Mouse (Mus musculus) kidney, postnatal 4 days (tissue): ENCODE measurements around the gene Zyg11b.

ENCODE experiments used
- DNase-seq, 2 experiments: peaks; one replicate each; pipeline ENCODE4 v3.0.0; 2021; ENCODE audit warnings: mixed read lengths in 2 of 2

The Zyg11b gene

DNA sequence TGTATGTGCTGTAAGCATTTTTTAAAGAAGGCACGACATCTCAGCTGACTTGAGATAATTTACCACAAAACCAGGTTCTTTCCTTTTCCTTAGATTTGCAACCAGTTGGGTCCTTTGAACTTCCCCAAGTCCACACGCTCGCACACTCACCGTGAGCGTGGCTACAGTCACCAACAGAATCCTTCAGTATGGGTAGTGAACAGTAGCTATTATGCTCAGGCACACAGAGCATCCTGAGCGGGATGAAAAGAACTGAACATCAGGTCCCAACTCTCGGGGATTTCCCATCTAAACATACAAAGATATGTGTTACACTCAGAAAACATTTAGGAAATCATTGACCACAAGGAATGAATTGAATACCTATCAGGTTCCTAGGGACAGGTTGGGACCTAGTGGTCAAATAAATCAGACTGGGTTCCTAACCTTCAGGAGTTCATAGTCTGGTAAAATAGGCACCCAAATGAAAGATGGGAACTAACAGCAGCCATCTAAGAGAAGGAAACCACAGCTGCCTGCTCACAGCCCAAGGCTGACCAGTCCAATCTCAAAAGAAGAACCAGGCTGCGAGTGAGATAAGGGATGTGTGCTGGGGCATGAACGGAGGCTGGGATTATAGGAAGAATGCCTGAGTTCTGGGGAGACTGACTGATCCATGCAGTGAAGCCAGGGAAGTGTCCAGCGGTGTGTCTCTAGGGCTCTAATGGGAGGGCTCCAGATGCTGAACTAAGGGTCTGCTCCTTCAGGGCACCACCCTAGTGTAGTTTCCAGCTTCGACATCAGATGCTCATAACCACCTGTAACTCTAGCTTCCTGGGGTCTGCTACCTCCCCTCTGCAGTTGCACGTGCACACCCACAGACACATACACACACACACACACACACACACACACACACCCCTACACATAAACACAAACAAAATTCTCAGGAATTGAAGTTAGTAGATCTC lies 17.0 kb upstream of the Zyg11b start:
- no peak for DNase-seq

DNA sequence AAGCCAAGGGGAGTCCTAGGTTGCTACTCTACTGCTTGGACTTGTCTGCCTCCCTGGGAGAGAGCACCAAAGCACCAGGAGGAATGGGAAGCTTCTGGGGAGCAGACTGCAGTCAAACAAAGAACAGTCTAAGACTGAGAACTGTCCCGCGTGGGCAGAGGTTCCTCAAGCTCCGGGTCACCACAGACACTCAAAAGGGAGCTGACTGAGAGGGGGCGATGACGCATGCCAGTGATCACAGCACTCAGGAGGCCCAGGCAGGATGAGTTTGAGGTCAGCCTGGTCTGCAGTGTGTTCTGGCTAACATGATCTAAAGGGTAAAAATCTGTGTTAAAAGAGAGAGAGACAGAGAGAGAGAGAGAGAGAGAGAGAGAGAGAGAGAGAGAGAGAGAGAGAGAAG lies 13.1 kb upstream of the Zyg11b start:
- no peak for DNase-seq

DNA sequence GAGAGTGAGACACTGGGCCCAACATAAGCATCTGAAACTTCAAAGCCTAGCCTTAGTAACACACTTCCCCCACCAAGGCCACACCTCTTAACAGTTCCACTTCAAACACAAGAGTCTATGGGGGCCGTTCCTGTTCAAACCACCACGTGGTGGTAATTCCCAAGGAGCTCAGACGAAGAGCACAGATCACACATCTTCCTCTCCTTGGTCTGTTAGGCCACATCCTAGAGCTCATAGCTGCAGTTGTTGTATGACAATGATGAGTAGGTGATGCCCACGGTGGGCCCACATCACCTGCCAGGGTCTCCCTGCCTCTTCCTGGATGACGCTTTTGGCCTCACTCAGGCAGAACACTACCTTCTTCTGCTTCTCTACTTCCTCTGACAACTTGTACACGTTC lies 9.8 kb upstream of the Zyg11b start:
- no peak for DNase-seq

DNA sequence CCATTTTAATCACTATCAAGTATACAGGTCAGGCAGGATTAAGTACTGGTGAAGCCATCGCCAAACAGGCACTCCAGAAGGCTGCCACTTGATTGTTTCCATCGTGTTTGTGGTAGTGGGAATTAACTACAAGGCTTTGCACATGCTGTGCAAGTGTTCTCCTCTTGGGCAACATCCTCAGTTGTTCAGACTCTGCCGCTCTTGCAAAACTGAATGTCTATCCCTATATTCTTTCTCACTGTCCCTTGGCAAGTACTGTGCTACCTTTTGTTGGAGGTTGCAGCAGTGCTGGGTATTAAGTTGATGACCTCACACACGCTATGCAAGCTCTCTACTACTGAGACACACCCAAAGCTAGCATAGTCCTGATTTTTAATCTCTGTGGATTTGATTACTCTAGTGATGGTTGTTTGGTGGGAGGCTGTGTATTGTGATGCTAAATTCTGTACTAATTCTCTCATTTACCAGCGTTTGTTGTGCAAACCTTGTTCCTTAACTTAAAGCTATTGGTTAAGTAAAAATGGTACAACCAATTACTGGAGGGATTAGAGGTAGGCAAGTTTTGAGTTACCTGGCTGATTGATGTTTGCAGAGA lies 1.5 kb upstream of the Zyg11b start:
- no peak for DNase-seq

DNA sequence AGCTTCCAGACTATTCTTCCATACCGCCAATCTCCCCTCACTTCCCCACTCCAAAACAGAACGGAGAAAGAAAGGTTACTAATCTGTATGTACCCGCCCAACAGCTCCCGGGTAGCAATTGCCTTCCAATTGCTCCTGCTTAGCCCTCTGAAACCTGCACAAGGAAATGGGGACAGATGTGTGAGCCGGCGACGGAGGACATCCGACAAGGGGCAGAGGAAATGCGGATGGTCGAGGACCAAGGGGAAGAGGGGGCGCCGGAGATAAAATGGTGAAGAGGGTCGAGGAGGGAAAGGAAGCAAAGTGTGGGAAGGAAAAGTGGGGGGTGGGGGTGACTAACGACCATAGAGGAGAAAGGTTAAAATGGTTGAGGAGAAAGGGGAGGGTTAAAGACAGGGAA lies 630 bp downstream of the Zyg11b start:
- peak; percentile 38 to 46 for DNase-seq

DNA sequence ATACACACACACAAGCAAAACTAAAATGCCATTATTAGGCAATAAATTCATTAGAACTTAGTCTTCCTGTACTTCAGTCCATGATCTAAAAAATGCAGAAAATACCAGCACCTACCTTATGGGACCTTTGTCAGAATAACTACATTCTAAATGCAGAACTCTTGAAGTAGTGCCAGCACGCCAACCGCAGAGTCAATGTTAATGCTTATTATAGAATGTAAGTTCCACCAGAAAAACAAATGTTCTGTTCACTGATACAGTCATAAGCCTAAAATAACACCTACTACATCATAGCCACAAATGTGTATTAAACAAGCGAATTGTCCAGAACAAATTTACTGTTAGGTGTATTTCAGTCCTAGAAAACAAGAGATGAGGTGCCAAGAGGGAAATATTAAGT lies 23.9 kb downstream of the Zyg11b start:
- no peak for DNase-seq

DNA sequence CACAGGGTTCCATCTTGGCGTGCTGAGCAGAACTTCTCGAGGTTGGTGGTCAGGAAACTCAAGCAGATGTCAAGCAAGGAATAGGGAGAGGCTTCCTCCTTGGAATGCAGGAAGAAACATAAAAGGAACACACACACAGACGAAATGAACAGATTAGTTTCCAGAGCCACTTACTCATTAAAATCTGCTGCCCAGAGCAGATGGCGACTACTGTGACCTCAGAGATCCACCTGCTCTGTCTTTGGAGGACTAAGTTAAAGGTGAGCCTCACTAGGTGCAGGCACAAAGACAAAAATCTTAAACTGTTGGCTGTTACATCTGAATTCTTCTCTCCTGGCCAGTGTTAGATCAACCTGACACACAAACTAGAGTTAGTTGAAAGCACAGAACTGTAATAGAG lies 28.6 kb downstream of the Zyg11b start:
- no peak for DNase-seq

DNA sequence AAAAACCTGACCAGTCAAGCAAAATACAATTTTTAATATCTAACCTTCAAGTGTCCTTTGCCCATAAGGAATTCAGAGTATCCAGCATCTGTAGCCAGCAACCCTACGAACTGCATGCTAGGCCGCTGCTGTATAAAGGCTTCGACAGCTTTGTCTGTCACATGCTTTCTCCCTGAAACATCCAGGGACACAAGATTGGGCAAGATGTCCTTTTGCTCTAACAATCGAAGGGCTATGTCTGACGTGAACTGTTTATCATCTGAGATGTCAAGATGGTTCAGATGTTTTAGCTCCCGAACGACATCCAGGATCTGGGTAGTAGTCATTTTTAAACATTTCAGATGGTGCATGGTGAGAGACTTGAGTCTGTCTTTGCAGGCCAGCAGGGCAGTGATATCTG lies 35.1 kb downstream of the Zyg11b start:
- DNase-seq: no peak

DNA sequence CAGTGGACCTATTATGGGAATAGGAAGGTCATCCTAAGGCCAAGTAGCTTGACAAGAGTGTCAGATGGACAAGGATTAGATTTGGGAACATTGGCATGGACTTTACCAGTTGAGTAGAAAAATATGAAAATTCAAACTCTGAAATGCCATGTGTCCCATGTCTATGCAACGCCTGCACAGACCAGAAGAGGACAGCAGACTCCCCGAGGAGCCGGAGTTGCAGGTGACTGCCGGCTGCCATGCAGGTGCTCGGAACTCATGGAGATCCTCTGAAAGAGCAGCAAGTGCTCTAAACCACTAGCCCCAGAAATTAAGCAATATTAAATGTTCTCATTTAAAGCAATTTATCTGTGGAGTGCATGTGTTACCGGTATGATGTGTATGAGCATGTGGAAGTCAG lies 47.6 kb downstream of the Zyg11b start:
- peak in 1 of 2 experiments; percentile 8 for DNase-seq

DNA sequence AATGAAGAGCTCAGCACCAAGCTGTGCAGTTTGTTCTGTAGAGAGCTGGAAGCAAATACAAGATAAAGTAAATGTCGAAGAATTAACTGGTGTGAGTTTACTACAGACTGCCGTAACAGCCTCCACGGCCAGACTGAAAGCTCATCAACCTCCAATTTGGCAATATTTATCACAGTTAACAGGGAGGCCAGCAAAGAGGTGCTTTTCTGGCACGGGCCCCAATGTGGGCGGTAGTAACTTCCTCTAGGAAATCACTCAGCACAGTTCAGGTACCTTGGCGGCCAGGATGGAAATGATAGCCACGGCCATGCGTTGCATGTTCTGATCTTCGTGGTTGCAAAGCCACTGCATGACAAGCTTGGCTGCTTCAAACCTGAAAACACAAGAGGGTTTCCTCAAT lies 50.4 kb downstream of the Zyg11b start:
- DNase-seq: no peak

DNA sequence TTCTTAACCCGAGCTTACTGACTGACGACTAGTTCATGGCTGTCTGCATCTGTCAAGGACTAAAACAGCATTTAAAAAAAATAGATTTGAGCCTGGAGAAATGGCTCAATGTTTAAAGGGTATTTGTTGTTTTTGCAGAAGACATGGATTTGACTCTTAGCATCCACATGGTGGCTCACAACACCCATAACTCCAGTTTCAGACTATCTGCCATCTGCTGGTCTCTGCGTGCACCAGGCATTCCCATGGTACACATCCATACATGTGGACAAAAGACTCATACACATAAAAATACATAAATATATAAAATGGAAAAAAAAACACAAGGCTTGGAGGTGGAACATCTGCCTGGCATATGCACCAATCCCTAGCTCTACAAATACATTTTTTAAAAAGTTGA lies 51.6 kb downstream of the Zyg11b start:
- peak in 1 of 2 experiments; percentile 4 for DNase-seq

DNA sequence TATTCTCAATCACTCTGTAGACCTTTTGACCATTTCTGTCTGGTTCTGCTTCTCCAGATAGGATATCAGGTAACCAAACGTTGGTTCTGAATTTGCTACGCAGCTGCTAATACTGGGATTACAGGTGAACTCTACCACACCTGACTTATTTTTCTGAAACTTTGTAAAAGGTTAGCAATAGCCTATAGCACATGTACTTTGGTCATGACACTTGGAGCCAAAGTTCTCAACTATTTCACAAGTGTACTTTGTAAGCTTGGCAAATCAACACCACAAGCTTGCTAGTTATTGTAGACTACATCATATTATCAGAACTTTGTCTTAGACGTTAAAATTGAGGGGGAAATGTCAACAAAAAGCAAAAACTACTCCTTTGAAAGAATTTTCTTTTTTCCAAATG lies 67.2 kb downstream of the Zyg11b start:
- no peak for DNase-seq

DNA sequence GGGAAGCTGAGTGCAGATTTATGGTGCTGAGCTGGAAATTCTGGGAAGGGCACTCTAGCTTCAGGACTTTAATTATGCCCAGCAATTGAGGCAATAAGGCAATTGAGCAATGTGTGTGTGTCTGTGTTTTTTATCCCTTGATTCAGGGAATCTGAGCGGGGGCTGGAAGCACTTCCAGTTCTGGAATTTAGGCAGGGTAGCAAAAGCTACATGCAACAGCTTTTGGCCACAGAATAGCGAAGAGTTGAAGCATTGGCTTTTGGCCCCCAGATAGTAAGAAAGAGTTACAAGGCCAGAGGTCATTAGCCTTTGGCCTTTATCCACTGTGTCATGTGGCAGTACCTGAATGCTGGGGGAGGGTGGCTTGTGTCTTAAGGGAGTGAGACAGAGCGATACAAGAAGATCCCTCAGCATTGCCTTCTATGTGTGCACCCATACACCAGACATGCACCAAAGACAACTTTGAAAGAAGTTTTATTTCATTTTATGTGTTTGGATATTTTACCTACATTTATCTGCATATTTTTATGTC lies 75.5 kb downstream of the Zyg11b start:
- no peak for DNase-seq

DNA sequence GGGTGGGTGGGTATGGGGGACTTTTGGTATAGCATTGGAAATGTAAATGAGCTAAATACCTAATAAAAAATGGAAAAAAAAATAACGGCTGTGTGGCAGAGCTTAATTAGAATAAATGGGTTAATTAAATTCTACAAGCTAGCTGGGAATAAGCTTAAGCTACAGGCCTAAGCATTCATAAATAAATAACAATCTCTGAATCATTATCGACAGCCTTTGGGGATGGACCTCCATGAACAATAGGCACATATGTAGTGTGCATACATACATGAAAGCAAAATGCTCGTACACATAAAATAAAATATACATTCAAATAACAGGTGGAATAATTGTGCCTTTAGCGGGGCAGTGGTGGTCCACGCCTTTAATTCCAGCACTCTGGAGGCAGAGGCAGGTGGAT lies 78.4 kb downstream of the Zyg11b start:
- DNase-seq: no peak

DNA sequence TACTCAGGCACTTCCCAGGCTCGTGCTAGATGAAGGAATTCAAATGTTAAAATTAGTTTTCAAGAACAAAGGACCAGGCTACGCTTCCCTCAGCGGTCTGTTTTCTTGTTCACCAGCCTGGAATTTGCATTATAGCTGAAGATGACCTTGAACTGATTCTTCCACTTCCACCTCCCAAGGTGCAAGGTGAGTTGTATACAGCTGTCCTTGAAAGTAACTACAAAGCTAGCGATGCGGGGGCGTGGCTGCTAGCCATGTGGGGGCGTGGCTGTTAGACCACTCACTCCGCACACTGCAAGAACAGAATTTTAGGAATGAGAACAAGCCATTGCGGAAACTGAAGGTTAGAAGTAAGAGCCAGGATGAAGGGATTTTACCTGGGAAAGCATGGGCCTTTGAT lies 81.9 kb downstream of the Zyg11b start:
- peak; percentile 42 to 54 for DNase-seq

DNA sequence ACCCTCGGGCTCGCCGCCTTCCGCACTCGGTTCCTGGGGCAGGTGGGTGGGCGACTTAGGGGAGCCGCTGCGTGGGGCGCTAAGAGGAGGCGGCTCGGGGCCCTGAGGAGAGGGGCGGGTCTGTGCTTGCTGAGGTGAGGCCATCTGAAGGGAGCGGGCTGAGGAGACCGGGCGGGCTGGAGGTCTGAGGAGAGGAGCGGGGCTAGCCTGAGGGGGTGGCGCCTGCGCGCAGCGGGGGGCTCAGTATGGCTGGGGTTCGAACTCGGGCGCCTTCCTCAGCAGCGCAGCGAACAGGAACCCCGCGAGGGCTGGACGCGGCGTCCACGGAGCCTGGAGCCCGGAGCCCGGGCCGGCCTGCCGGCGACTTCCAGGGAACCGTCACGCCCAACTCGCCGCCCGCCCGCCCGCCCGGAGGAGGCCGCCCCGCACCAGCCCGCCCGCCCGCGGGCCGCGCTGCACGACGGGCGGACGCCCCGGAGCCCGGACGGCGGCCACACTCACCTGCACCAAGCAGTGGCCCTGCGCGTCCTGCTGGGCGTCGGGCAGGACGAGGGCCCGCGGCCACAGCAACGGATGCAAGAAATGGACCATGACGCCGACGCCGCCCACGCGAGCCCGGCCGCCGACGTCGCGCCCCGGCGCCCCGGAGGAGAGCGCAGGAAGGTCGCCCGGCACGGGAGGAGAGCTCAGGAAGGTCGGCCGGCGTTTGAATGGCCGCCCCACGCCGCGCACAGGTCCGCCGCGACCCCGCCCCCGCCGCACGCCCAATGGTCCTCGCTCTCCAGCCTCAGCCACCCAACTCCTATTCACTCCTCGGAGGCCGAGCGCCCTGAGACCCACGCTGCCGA lies 83.3 kb downstream of the Zyg11b start, which contains the start of gene Zyg11a:
Zyg11a (minus strand) TSS at position 717 of the 848 bp plus-strand sequence.
- DNase-seq: peak; percentile 52 to 66

DNA sequence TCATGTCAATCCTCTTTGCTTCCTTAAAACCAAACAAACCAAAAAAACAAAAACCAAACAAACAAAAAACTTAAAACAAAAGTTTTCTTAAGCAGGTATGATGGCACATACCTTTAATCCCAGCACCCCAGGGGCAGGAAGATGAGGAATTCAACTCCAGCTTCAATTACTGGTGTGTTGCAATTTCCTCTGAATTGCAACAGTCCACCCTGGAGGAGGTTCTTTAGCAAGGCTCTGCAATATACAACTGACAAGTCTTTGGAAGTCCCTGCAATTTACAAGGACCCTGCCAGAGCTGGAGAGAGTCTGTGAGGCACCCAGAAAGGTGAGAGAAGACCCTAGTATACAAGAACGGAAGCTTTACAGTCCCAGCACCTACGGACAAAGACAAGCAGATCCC lies 87.9 kb downstream of the Zyg11b start:
- DNase-seq: no peak

DNA sequence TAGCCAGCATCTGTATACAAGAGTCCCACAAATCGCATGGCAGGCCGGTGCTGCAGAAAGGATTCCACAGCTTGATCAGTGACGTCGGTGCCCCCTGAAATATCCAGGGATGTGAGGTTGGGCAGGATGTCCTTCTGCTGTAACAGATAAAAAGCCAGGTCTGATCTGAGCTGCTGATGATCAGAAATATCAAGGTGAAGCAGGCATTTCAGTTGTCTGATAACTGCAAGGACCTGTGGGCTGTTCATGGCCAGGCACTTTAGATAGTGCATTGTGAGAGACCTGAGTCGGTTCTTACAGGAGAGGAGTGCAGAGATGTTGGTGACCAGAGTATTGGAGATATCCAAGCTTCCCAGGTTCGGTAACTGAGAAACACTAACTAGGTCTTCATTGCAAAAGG lies 96.3 kb downstream of the Zyg11b start:
- DNase-seq: no peak

DNA sequence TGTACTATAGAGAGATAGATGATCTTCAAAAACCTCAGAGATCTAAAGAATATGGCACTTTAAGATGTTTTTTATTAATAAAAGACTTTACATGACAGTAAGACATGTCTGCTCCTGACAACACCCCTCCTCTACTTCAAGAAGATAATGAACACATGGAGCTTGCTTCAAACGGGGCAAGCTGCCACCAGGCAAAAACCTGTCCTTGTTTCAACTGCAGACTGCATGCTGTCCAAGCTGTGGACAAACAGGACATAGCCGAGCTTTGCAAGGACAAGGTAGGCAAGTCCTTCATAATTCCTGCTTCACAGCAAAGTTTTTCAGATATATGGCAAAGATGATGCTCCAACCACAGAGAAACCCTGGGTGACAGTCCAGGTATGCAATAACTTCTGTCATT lies 101.7 kb downstream of the Zyg11b start:
- DNase-seq: no peak

DNA sequence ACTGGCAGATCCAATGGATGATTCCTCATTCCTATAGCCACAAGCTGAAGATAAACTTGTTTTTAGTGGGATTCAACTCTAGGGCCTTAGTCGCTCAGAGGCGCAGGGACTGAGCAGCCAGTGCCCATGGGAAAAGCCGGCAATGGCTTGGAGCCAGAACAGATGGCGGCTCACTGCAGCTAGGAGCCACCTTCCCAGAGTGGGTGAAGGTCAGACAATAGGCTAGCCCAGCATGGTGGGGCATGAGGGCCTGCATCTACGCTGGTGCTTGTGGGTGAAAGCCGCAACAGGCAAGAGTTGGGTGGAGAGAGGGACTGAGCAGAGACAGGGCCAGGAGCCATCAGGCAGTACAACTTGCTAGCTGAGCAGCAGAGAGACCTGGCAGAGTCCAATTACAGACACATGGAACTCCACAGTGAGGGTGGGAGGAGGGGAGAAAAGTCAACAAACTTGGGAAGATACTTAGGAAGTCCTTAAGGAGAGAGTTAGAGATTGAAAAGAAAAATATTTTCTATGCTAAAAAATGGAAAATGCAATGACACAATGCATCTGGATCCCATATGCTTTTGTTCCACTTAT lies 104.5 kb downstream of the Zyg11b start:
- peak; percentile 8 to 17 for DNase-seq

DNA sequence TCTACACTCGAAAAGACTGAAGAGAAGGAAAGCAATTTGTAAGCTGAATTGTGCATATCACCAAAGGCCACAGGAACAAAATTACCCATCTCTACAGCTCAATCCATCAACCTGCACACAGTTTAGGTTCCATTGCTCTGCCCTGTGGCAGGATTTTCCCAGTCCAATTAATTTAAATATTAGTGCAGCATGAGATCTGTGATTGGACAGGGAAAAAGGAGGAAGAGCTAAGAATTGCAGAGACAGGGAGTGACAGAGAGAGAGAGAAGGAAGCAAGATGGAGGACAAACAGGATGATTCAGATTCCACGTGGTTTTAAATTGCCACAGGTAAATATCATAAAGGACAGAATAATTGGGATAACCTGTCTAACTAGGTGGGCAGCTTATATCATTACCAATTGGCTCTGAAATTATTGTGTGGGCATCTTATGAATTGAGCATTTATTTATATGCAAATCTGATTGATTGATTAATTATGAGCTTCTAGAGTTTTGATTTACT lies 108.0 kb downstream of the Zyg11b start:
- no peak for DNase-seq

DNA sequence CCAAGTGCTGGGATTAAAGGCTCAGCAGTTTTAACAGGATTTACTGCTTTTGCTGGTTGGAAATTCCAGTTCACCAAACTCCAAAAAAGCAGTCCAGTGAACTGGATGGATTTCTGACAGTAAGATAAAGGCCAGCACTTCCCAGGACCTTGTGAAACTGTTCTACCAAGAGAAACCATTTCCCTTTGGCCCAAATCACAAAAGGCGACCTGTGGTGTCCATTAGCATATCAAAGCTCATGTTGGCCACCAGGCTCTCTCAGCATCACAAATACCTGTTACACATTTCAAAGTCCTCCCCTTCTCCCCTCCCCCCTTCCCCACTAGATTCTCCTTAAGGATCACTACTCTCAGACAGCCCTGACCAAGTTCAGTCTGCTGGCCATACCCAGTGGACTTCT lies 118.6 kb downstream of the Zyg11b start:
- no peak for DNase-seq
